Mouse (Mus musculus): Measurements from ENCODE around the gene Cdh15. TPM values are rescaled to one million over a fixed set of nuclear protein-coding genes. Genes with fewer than 3 reads are reported as not detected.

Cdh15 gene
- total RNA-seq, 2 experiments from 2014 or later: 2.4 to 2.9 TPM

DNA sequence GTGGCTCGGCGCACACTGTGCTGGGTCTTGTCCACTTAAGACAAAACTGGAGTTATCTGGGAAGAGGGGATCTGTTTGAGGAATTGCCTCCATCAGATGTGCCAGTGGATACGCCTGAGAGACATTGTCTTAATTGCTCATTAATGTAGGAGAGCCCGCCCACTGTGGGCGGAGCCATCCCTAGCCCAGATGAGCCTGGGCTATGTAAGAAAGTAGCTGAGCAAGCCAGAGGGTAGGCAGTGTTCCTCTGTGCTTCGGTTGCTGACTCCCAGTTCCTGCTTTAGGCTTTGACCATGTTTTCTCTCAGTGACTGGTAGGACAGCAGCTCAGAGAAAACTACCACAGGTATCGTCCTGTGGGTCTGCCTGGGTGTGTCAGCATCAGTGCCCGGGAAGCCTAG, 13.3 kb upstream of the Cdh15 start:
- no peak for DNase-seq (ENCODE audit: extremely low spot score in 1 of 2, low spot score in 2 of 2)
- intact Hi-C loops (cut with DNase I): loop anchor here (5.0 kb wide), 1 partner anchor 337 kb away; no protein-coding TSS in a partner anchor

DNA sequence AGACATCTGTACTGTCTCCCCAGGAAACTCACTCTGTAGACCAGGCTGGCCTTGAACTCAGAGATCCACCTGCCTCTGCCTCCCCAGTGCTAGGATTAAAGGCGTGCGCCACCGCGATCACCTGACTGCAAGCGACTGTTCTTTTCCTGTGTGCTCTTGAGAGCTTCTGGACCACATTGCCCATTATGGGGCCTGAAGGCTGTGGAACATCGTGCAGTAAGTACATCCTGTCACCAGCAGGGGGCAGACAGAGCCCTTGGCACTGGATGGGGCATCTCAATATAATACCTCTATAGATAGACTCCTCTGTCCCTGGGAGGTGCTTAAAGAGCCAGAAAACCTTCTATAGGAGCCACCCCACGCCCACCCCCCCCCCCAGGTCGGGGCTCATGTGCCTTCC, 12.8 kb upstream of the Cdh15 start:
- peak; percentile 51 to 76 for DNase-seq (ENCODE audit: extremely low spot score in 1 of 2, low spot score in 2 of 2)
- intact Hi-C loops (cut with DNase I): loop anchor here (5.0 kb wide), 2 partner anchors 338 to 362 kb away; no protein-coding TSS in a partner anchor

DNA sequence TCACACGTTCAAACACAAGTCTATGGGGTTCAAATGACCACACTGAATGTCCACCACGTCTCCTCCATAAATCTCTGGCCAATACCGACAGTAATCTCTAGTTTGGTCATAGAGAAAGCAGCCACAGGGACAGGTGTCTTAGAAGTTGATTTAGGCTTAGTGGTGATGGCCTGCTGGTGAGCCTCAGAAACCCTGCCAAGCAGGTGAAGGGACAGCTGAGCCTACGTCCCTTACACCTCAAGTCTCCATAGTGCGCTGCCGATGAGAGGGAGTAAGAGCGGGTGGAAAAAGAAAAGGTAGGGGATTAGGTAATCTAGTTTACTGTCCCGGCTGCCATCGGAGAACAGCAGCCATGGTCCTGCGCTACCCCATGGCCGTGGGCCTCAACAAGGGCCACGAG, 11.6 kb upstream of the Cdh15 start:
- intact Hi-C loops (cut with DNase I): loop anchor here (5.0 kb wide), 1 partner anchor 361 kb away; no protein-coding TSS in a partner anchor

DNA sequence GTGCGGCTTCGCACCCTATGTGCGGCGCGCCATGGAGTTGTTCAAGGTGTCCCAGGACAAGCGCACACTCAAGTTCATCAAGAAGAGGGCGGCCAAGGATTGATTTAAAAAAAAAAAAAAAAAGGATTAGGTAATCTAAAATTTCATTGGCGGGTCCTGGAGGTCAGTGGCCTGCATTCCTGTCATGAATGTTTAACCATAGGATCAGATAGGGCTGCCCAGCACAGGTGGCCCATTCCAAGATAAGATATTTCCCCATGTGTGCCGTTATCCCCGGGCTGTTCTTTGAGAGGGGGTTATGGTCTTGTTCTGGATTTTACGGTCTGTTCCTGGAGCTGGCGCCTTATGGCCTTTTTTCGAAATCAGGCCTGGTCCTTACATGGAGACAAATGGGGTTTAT, 11.1 kb upstream of the Cdh15 start:
- intact Hi-C loops (cut with DNase I): loop anchor here (5.0 kb wide), 1 partner anchor 361 kb away; no protein-coding TSS in a partner anchor
- no peak for DNase-seq (ENCODE audit: extremely low spot score in 1 of 2, low spot score in 2 of 2)

More for the DNA sequence above, 11.6 kb upstream of the Cdh15 start:
- no peak for DNase-seq (ENCODE audit: extremely low spot score in 1 of 2, low spot score in 2 of 2)

DNA sequence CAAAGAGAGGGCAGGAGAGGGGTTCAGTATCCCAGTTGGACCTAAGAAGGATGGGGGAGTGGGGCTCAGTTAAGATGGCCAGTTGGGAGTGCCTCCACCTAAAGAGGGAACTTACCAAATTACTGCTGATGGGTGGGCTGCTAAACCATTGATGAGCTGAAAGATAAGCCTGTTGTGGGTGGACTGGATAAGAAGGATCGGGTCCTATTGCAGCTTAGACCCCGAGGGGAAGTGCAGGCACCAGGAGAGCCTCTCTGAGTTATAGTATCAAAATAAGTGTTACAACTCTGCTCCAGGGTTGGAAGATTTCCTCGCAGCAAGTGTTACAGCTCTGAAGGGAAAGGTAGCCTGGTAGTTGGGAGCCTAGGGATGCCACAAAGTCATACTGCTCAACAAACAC, 3.6 kb upstream of the Cdh15 start:
- intact Hi-C loops (cut with DNase I): no loop called here

DNA sequence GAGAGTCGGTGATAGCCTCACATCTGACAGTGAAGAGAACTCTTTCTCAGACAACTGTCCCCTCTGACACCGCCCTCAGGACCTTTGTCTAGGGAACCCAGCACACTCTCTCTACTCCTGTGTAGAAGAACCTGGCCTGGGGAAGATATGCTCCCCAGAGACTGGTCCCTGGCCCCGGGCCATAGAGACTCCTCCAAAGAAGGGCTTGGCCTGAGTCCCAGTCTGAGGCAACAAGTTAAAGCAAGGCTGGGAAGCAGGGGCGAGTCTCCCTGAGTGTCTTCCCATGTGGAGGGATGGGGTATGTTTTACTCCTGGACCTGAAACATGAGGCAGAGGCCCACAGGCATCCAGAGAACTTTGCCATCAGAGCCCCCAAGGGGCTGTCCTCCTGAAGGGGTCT, 2.1 kb upstream of the Cdh15 start:
- intact Hi-C loops (cut with DNase I): no loop called here

More for the DNA sequence above, 3.6 kb upstream of the Cdh15 start:
- no peak for DNase-seq (ENCODE audit: extremely low spot score in 1 of 2, low spot score in 2 of 2)

DNA sequence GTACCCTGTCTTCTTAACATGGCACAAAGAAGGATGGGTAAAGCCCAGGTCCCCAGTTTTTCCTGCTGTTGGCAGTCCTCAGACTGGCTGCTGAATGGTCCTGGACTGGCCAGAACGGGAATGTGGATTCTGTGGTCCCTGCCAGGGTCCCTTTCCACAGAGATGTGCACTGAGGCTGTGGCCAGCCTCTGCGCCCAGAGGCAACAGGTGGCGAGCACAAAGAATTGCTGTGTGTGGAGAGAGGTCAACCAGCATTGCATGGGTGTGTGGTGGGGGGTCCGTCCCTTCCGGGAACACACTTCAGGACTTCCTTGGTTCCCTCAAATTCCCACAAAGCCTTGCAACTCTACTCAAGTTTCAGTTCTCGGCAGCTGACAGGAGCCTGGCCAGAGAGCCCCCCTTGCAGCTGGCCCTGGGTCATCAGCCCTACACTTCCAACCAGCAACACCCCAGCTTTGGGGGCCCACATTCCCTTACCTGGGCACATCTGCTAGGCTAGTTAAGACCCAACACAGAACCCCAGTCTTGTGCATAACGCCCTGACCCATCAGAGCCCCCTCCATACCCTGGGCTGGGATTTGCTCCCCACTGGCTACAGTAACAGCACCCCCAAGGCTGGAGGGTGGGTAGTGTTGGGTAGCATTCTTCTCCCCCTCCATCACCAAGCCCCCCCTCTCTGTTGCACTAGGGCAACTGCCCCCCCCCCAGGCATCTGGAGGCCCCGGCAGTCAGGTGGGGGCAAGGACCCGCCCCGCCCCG, 1.6 kb downstream of the Cdh15 start:
- intact Hi-C loops (cut with DNase I): no loop called here
- no peak for DNase-seq (ENCODE audit: extremely low spot score in 1 of 2, low spot score in 2 of 2)

More for the DNA sequence above, 2.1 kb upstream of the Cdh15 start:
- DNase-seq (ENCODE audit: extremely low spot score in 1 of 2, low spot score in 2 of 2): peak in 1 of 2 experiments; percentile 73

DNA sequence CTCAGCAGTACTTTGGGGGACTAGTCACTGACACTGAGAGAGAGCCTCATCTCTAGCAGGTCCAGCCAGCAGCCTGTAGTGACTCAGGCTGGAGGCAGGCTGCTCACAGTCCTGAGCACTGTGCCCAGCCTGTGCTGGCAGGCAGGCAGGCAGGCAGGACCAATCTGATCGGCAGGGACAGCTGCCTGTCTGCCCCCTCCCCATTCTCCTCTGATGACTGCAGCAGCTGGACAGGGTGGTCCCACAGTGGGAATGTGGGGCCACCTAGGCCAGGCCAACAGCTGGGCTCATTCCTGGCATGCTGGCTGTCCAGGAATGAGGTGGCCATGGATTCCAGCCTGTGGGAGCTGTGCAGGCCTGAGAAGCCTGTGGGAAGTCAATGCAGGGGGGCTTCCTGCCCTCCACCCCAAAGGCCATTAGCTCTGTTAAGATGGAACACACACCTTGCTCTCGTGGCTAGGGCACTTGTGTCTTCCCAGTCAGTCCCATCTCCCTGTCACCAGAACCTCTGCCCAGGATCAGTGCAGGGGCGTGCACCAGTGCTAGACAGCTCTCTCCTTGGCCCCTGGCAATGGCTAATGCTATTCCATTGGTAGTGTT, 3.0 kb downstream of the Cdh15 start:
- intact Hi-C loops (cut with DNase I): no loop called here
- DNase-seq (ENCODE audit: extremely low spot score in 1 of 2, low spot score in 2 of 2): no peak

DNA sequence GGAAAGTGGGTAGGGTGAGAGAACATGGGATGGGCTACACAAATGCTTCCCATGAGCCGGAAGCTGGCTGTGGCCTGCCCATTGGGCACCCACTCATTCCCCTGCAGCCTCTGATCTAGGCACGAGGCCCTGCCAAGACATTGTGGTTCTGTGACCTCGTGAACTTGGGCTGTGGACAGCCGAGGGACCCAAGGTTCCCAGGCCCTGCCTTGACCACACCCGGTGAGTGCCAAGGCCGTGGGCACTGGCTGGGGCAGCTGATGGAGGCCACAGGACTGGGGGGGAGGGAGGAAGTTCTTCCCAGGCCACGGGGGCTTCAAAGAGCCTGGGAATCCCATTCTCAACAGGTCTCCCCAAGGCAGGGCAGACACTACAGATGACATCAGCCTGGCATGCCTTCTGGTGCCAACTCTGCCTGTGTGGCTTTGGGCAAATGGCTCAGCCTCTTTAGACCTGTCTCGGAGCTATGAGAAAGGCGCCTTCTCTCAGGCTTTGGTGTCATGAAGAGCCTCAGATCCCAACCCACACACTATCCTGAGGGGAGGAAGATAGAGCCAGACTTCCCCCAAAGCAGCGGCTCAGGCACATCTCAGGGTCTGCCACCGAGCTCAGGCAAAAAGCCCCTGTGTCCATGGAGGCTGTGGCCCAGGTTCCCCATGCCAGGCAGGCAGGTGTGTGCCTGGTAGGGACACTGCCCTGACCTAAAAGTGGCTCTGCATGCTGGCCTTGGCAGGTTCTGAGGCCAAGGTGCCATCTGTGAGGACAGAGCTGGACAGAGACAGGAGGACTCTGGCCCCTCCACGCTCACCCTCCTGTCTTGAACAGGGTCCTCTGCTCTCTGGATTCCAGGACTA, 4.2 kb downstream of the Cdh15 start:
- intact Hi-C loops (cut with DNase I): no loop called here

DNA sequence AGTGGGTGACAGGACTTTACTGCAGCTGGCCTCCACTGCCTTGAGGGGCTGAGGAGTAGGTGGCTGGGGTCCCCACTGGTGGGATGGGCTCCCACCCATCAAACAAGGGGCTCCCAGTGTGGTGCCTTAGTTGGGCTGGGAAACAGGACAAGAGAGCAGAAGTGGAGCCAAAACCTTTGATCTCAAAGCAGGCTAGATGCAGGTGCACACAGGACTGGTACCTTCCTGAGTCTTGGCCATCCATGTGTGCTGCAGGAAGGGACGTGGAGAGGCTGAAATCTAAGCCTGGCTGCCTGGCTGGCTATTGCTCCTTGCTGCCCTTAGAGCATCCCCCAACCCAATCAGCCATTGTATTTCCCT, 4.8 kb downstream of the Cdh15 start:
- intact Hi-C loops (cut with DNase I): no loop called here
- DNase-seq (ENCODE audit: extremely low spot score in 1 of 2, low spot score in 2 of 2): no peak

More for the DNA sequence above, 4.2 kb downstream of the Cdh15 start:
- DNase-seq (ENCODE audit: extremely low spot score in 1 of 2, low spot score in 2 of 2): no peak

DNA sequence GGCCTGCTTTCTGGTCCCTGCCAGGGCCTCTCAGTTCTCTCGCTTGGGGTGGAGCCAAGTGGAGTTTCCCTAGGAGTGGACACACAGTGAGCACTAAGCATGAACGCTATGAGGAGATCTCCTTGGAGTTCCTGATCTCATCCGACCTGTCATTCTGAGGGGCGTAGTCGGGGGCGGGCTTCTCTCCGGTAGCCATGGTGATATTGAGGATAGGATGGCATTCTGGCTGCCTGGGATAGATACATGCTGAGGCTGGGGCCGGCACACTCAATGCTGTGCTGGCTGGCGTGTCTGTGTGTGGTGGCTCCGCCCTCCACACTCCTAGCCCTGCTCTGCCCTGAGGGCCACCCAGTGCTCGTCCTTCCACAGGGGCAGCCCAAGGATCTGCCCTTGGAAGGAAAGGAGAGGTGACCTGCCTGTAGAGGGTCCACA, 5.6 kb downstream of the Cdh15 start:
- intact Hi-C loops (cut with DNase I): no loop called here

DNA sequence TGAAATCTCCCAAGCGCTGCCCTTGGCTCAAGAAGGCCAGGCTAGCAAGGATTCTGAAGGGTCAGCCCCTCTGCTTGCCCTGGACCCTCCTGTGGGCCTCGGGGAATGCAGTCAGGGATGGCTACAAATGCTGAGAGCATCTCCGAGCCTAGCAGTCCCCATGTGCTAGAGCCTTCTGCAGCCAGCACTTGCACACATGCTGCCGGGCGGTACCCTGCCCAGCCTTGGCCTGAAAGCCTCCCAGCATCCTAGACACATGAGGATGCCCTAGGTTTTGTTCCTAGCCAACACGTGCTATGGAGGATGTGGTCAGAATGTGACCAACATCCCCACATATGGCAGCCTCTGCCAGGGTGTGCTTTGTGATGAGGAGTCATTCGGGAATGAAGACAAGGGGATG, 6.6 kb downstream of the Cdh15 start:
- intact Hi-C loops (cut with DNase I): no loop called here
- no peak for DNase-seq (ENCODE audit: extremely low spot score in 1 of 2, low spot score in 2 of 2)

More for the DNA sequence above, 5.6 kb downstream of the Cdh15 start:
- DNase-seq (ENCODE audit: extremely low spot score in 1 of 2, low spot score in 2 of 2): peak in 1 of 2 experiments; percentile 56

DNA sequence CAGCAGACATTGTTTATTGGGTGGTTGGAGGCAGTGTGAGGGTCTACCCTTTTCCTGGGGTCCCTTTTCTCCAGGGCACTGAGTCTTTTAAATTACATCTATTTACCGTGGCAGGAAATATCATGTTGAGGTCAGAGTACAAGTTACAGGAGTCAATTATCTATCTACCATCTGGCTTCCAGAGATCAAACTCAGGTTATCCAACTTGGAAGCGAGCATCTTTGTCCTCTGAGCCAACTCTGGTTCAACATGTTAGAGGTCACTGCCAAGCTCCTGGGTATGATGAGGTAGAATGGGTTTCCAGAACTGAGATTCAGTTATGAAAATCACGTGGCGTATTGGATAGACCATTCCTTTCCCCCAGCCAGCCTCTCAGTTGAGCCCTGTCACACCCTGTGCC, 7.4 kb downstream of the Cdh15 start:
- no peak for DNase-seq (ENCODE audit: extremely low spot score in 1 of 2, low spot score in 2 of 2)
- intact Hi-C loops (cut with DNase I): no loop called here

DNA sequence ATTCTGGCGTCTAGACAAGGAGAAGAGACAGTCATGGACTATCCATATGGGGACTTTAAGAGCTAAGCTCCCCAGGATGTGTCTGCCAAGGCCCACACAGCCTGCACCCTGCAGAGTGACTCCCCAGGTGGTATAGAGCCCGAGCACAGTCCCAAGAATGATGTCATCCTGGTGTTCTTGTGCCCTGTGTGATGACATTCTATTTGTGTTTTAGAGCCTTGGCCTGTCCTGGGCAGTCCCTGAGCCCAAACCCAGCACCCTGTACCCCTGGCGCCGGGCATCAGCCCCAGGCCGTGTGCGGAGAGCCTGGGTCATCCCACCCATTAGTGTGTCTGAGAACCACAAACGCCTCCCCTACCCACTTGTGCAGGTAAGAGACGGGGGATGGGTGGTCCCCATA, 8.5 kb downstream of the Cdh15 start:
- no peak for DNase-seq (ENCODE audit: extremely low spot score in 1 of 2, low spot score in 2 of 2)
- intact Hi-C loops (cut with DNase I): no loop called here

DNA sequence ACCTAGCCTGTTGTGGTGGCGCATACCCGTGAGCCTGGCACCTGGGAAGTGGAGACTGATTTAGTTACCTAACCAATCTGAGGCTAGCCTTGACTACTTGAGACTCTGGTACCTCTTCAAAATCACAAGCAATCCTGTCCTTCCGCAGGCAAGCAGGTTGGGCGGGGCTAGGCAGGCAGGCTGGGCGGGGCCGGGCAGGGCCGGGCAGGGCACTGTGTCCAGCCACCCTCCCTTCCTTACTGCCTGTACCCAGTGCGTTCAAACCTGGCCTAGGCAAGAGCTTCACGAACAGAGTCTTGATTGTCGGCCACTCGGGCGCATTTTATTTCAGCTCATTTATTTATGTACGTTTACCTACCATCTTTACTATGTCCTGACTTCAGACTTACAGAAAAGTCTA, 12.1 kb downstream of the Cdh15 start:
- DNase-seq (ENCODE audit: extremely low spot score in 1 of 2, low spot score in 2 of 2): no peak
- intact Hi-C loops (cut with DNase I): no loop called here

DNA sequence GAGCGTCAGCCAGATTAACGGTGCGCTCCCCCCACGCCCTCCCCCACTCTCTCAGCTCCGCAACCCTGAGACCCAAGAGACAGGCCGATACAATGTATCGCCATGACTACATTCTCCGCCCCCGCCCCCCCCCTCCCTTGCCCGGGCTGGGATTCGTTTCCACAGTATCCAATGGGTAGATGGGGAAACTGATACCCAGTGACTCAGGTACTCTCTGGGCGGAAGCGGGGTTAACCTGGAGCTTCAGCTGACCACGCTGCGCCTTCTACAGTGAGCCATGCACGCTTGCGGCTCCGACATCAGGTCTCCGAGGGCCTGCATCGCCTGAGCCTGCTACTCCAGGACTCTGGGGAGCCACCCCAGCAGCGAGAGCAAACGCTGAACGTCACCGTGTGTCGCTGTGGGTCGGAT, 17.0 kb downstream of the Cdh15 start:
- DNase-seq (ENCODE audit: extremely low spot score in 1 of 2, low spot score in 2 of 2): no peak
- intact Hi-C loops (cut with DNase I): no loop called here

DNA sequence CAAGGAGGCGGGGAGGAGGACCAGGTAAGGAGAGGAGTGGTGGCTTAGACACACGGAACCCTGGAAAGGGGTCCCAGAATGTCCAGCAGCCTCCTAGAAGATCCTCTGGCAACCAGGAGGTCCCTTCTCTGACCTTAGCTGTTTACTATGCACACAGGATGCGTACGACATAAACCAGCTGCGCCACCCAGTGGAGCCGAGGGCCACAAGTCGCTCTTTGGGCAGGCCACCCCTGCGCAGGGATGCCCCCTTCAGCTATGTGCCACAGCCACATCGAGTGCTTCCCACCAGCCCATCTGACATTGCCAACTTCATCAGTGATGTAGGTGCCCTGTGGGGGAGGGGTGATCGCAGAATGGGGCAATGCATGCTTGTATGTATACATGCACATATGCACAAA, 17.7 kb downstream of the Cdh15 start:
- DNase-seq (ENCODE audit: extremely low spot score in 1 of 2, low spot score in 2 of 2): no peak
- intact Hi-C loops (cut with DNase I): no loop called here

DNA sequence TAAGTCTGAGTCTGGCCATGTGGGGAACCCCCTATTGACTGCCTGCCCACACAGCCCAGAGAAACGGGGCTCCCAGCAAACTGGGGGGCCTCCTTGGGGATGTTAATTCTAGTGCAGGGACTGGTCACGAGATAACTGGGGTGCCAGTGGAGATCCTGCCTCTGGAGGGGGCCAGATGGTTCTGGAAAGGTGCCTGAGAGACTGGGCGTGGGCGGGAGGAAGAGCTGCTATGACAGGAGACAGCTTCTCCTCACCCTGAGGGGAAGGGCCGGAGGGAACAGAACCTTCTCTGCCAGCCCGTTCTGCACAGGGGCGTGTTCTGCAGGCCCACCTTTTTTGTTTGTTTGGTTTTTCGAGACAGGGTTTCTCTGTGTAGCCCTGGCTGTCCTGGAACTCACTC, 18.5 kb downstream of the Cdh15 start:
- DNase-seq (ENCODE audit: extremely low spot score in 1 of 2, low spot score in 2 of 2): no peak
- intact Hi-C loops (cut with DNase I): no loop called here

DNA sequence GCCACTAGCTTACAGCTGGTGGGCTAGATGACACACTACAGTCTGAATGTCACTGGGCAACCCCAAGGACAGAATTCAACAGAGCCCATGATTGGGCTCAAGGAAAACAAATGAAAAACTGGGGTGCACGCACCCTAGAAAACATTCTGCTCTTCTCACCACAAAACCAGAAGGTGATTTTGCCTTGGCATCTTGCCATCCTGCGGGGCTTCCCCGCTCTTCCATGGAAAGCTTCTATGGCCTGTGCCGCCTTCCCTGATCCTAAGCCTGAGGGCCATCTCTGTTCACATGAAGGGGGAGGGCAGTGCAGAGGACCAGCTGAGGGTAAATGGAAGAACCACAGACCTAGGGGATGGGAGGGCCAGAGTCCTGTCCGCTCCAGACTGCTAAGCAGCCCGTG, 20.2 kb downstream of the Cdh15 start:
- intact Hi-C loops (cut with DNase I): no loop called here
- no peak for DNase-seq (ENCODE audit: extremely low spot score in 1 of 2, low spot score in 2 of 2)
